In the genomic region with DNA sequence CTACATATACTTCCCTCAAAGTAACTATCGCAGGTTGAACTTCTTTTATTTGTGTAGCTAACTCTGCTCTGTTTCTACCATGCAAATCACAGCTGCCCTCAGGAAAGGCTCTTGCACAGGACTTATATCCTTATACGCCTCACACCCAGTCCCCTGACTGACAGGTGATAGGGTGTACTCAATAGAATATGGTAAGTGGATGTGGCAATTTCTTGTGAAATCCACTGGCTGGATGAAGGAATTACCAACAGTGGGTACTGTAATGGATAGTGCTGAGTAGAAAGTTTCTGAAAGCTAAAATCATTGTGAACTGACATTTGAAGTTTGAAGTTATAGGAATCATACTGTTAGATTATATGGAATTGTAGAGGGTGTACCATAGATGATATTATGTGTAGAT, we compare ENCODE assay signal across 13 mouse cellular contexts.
"Had no signal": no experiment of that assay in that cellular context is flagged by ENCODE, and none has a peak within 500 bp of the region (broad histone marks: within the 10 kb centered on the region; RNA-seq: fewer than 3 reads in every experiment).

No protein-coding gene starts in this region.

- H3K36me3 ChIP-seq: liver, embryonic 13.5 days; midbrain, embryonic 12.5 days; midbrain, embryonic 15.5 days; neural tube, embryonic 13.5 days; stomach, embryonic 15.5 days had no signal

- H3K4me2 ChIP-seq: liver, embryonic 13.5 days; lung, embryonic 14.5 days; midbrain, embryonic 12.5 days; midbrain, embryonic 15.5 days; neural tube, embryonic 13.5 days; stomach, embryonic 15.5 days had no signal

- H3K9me3 ChIP-seq: liver, embryonic 13.5 days; midbrain, embryonic 12.5 days; midbrain, embryonic 15.5 days; neural tube, embryonic 13.5 days; stomach, embryonic 15.5 days had no signal

- DNase-seq: layer of hippocampus, postnatal 36 days; liver, embryonic 13.5 days; retina, postnatal 1 day; right cerebral cortex, postnatal 25 days; spleen, adult 18-20 months; thymus, postnatal 25 days had no signal

- H3K27ac ChIP-seq: left cerebral cortex, adult 2 months; liver, embryonic 13.5 days; midbrain, embryonic 12.5 days; midbrain, embryonic 15.5 days; neural tube, embryonic 13.5 days; stomach, embryonic 15.5 days had no signal

- H3K27me3 ChIP-seq: liver, embryonic 13.5 days; midbrain, embryonic 12.5 days; midbrain, embryonic 15.5 days; neural tube, embryonic 13.5 days; stomach, embryonic 15.5 days had no signal

- H3K4me3 ChIP-seq: left cerebral cortex, adult 2 months; liver, embryonic 13.5 days; midbrain, embryonic 12.5 days; midbrain, embryonic 15.5 days; neural tube, embryonic 13.5 days; stomach, embryonic 15.5 days had no signal

- H3K4me1 ChIP-seq: liver, embryonic 13.5 days; midbrain, embryonic 12.5 days; midbrain, embryonic 15.5 days; neural tube, embryonic 13.5 days; stomach, embryonic 15.5 days had no signal

- ATAC-seq: intestine, embryonic 16.5 days; midbrain, embryonic 15.5 days had no signal

- H3K9ac ChIP-seq: liver, embryonic 13.5 days; lung, embryonic 14.5 days; midbrain, embryonic 12.5 days; midbrain, embryonic 15.5 days; neural tube, embryonic 13.5 days; stomach, embryonic 15.5 days had no signal
